Mouse (Mus musculus) bone marrow, adult 2 months (tissue): ENCODE measurements at regions not wholly inside any gene's neighbourhood (a gene's known extent, or its start where the extent isn't known, plus 50 kb on each side); places are given as distances from the start of the nearest gene placed in this dataset.

Experiments used
- CTCF ChIP-seq: fragments of 200-500 bp; IDR thresholded peaks from 2 replicates; pipeline ENCODE4 v1.5.1; 2011; ENCODE audit warnings: low read length, control low read depth; ENCODE audit not compliant: control insufficient read depth, insufficient read depth
- POLR2A ChIP-seq: fragments of 200-500 bp; IDR thresholded peaks from 2 replicates; pipeline ENCODE4 v1.6.1; 2011; ENCODE audit warnings: low read depth, mild to moderate bottlenecking, control low read depth, low read length, borderline replicate concordance; ENCODE audit not compliant: control insufficient read depth

GRCm38 (mm10) chr7:36328141-36328540 lies 369.8 kb upstream of the Tshz3 start:
- no peak for TF ChIP-seq CTCF
- no peak for TF ChIP-seq POLR2A
